In genomic region chr5:100706675-100707074, GRCm38 (mm10) we compare ENCODE assay signal across 17 mouse cellular contexts. TPM values are rescaled to one million over a fixed set of nuclear protein-coding genes. Genes with fewer than 3 reads are reported as not detected.
A peak's percentile ranks its signal among the peaks of the same experiment; 100 is the strongest.
DNase-seq lines count a peak whose midpoint lies in the region; ATAC-seq lines count a peak whose summit lies in the region.
"Had no signal": no experiment of that assay in that cellular context is flagged by ENCODE, and none has a peak within 500 bp of the region (broad histone marks: within the 10 kb centered on the region; RNA-seq: fewer than 3 reads in every experiment).

No protein-coding gene starts in this region.

- peak; percentile 18 for DNase-seq in embryo, embryonic 10.5 days (ENCODE audit: low spot score)
- no peak for DNase-seq in embryo, embryonic 9.5 days (ENCODE audit: extremely low spot score)
- DNase-seq in kidney, adult 9 months = peak; percentile 6
- DNase-seq in MN1 (ENCODE audit: low spot score) = peak; percentile 36
- DNase-seq in cerebellum, adult 9-11 months = no peak
- DNase-seq in cerebellum, postnatal 36 days = no peak
- DNase-seq: cerebellum, adult 11 months; gastrocnemius, postnatal 10 days; kidney, adult 18-20 months; lung, embryonic 14.5 days; right cerebral cortex, postnatal 14 days had no signal

- no peaks in the 10 kb centered on the region for H3K4me1 ChIP-seq in kidney, embryonic 14.5 days (ENCODE audit: control insufficient read depth, insufficient read depth, low read length)
- H3K4me1 ChIP-seq: forebrain, embryonic 12.5 days; hindbrain, embryonic 15.5 days; liver, embryonic 12.5 days had no signal

- WGBS in kidney, embryonic 14.5 days = 42% methylated on average over 8 of the region's 8 CpGs

- H3K27ac ChIP-seq in kidney, embryonic 14.5 days (ENCODE audit: low read depth, low read length) = no peak overlapping the region
- H3K27ac ChIP-seq: forebrain, embryonic 12.5 days; hindbrain, embryonic 15.5 days; liver, embryonic 12.5 days; neural tube, embryonic 12.5 days had no signal

- H3K4me3 ChIP-seq in kidney, embryonic 14.5 days (ENCODE audit: low read length) = no peak overlapping the region
- H3K4me3 ChIP-seq: forebrain, embryonic 12.5 days; hindbrain, embryonic 15.5 days; liver, embryonic 12.5 days; neural tube, embryonic 12.5 days had no signal

- H3K4me2 ChIP-seq in kidney, embryonic 14.5 days (replicated peaks; ENCODE audit: low read depth, low read length) = no peak overlapping the region
- H3K4me2 ChIP-seq: forebrain, embryonic 12.5 days; hindbrain, embryonic 15.5 days; liver, embryonic 12.5 days; lung, embryonic 14.5 days; neural tube, embryonic 12.5 days had no signal

- no peaks in the 10 kb centered on the region for H3K27me3 ChIP-seq in kidney, embryonic 14.5 days (ENCODE audit: control insufficient read depth, insufficient read depth, low read length)
- H3K27me3 ChIP-seq: forebrain, embryonic 12.5 days; hindbrain, embryonic 15.5 days; neural tube, embryonic 12.5 days had no signal

- H3K9ac ChIP-seq in kidney, embryonic 14.5 days (ENCODE audit: low read depth, low read length) = no peak overlapping the region
- H3K9ac ChIP-seq: forebrain, embryonic 12.5 days; hindbrain, embryonic 15.5 days; liver, embryonic 12.5 days; lung, embryonic 14.5 days; neural tube, embryonic 12.5 days had no signal

- H3K9me3 ChIP-seq in kidney, embryonic 14.5 days (ENCODE audit: control insufficient read depth, low read length) = no peaks in the 10 kb centered on the region; the same call in 1 of the 2 replicates
- H3K9me3 ChIP-seq: forebrain, embryonic 12.5 days; hindbrain, embryonic 15.5 days; liver, embryonic 12.5 days; neural tube, embryonic 12.5 days had no signal

- ATAC-seq in kidney, embryonic 14.5 days (ENCODE audit: low FRiP score, low TSS enrichment) = no peak
- 0 out of 2 replicates have a peak, but pooled peaks have one; percentile 20 for ATAC-seq in megakaryocyte progenitor cell, adult 5-6 weeks (replicated peaks; ENCODE audit: poor library complexity)
- ATAC-seq: liver, embryonic 12.5 days had no signal

- no peaks in the 10 kb centered on the region for H3K36me3 ChIP-seq in kidney, embryonic 14.5 days (ENCODE audit: control insufficient read depth, insufficient read depth, low read length)
- H3K36me3 ChIP-seq: forebrain, embryonic 12.5 days; hindbrain, embryonic 15.5 days; liver, embryonic 12.5 days; neural tube, embryonic 12.5 days had no signal

RNA-seq across cellular contexts. Expression of gene Hpse, which starts 12.8 kb away (rescaled TPM):
- polyA plus RNA-seq in kidney, embryonic 14.5 days (2014; fragmentation: Nextera tagmentation; extraction: Ambion mirVana) = 2.4 and 3.5 TPM in 2 replicates
- 20.9 and 26.2 TPM in 2 replicates for total RNA-seq in megakaryocyte progenitor cell, adult 5-6 weeks (2015)
- total RNA-seq in megakaryocyte progenitor cell, adult 5-6 weeks (2017) = 24.9 and 25.6 TPM in 2 replicates

RNA-seq across cellular contexts. Expression of gene Coq2, which starts 31.7 kb away (rescaled TPM):
- 62.0 and 76.4 TPM in 2 replicates for polyA plus RNA-seq in kidney, embryonic 14.5 days (2014; fragmentation: Nextera tagmentation; extraction: Ambion mirVana)
- 41.9 and 51.4 TPM in 2 replicates for total RNA-seq in megakaryocyte progenitor cell, adult 5-6 weeks (2015)
- 41.3 and 42.0 TPM in 2 replicates for total RNA-seq in megakaryocyte progenitor cell, adult 5-6 weeks (2017)

Comparison
In these comparisons a context has a peak if more than half of its experiments do, and no peak if none do; other contexts are left out.
1. DNase-seq: peak in embryo, embryonic 10.5 days (single experiment), kidney, adult 9 months (single experiment) and MN1 (single experiment); none in embryo, embryonic 9.5 days (single experiment), cerebellum, adult 9-11 months (single experiment) and cerebellum, postnatal 36 days (0 of 2).